Mouse (Mus musculus): ENCODE measurements around the gene Thra. TPM values are rescaled to one million over a fixed set of nuclear protein-coding genes. Genes with fewer than 3 reads are reported as not detected.
A peak's percentile ranks its signal among the peaks of the same experiment; 100 is the strongest.
"Not testable (repeated sequence)": the region's sequence is repeated elsewhere in the genome, so short reads cannot be mapped to it uniquely, and the experiment has no call there.

Gene Thra
- polyA plus RNA-seq, 1 experiment from 2014 or later = 19.2 TPM

DNA sequence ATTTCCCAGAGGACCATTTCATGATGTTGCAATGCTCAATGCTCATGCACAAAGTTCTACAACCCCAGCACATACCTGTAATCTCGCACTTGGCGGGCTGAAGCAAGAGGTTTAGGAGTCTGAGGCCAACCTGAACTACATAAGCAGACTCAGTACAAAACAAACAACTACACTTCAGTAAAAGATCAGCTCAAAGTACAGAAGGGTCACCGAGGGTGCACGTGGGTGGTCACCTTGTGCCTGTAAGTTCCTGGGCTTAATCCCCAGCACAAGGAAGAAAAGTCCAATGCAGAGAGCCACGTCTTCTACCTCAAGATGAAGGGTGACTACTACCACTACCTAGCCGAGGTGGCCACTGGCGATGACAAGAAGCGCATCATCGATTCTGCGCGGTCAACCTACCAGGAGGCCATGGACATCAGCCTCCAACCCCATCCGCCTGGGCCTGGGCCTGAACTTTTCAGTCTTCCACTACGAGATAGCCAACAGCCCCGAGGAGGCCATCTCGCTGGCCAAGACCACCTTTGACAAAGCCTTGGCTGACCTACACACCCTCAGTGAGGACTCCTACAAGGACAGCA is 14.4 kb upstream of the Thra start:
- H3K36me3 ChIP-seq = peaks cover 35% of the 10 kb centered on the region
- no peaks in the 10 kb centered on the region for H3K27me3 ChIP-seq (ENCODE audit: insufficient read depth, poor library complexity, severe bottlenecking)
- no peaks in the 10 kb centered on the region for H3K9me3 ChIP-seq
- peaks cover 20% of the 10 kb centered on the region for H3K4me1 ChIP-seq
- WGBS = 94% methylated on average over 15 of the region's 15 CpGs
- DNase-seq (ENCODE audit: low spot score) = no peak
- no peak overlapping the region for H3K27ac ChIP-seq
- no peak overlapping the region for H3K4me3 ChIP-seq

- H3K9me3 ChIP-seq = no peaks in the 10 kb centered on the region
- DNase-seq (ENCODE audit: low spot score) = peak; percentile 95
- WGBS = under 1% methylated on average over 16 of the region's 16 CpGs
- no peaks in the 10 kb centered on the region for H3K27me3 ChIP-seq (ENCODE audit: insufficient read depth, poor library complexity, severe bottlenecking)
- peaks cover 4% of the 10 kb centered on the region for H3K4me1 ChIP-seq
- H3K27ac ChIP-seq = peak within 1 kb of the TSS; percentile 87
- peak within 1 kb of the TSS; percentile 68 for H3K4me3 ChIP-seq
- H3K36me3 ChIP-seq = peaks cover 32% of the 10 kb centered on the region
Measured at GRCm38 (mm10) chr11:98729119-98729588, 11.3 kb upstream of the Thra start, which contains the start of gene Med24. TSS of gene Med24 (minus strand) at chr11:98729435.

DNA sequence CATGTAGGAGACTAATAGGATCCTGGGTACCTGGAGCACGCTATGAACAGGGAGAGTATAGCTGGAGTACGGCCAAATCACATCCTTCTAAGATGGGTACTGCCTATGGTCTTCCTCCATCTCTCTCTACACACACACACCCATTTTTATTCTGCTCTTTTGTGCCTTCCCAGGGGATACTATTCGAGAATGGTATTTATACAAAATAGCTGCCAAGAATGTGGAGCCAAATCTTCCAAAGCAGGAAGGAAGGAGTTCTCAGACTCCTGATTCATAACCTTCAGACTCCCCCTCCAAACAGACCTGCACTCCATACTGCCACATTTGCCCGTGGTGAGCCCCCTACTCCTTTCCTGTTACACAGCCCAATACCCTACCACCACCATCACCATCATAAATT is 9.7 kb upstream of the Thra start:
- Histone ChIP-seq H3K27ac (no peak overlapping the region), H3K4me1 (peaks cover 4% of the 10 kb centered on the region), H3K9me3 (no peaks in the 10 kb centered on the region), H3K36me3 (peaks cover 21% of the 10 kb centered on the region), H3K27me3 (ENCODE audit: insufficient read depth, poor library complexity, severe bottlenecking) (no peaks in the 10 kb centered on the region), H3K4me3 (no peak overlapping the region)
- DNase-seq (ENCODE audit: low spot score) = no peak
- WGBS = 66% methylated on average over 4 of the region's 4 CpGs

- WGBS = 56% methylated on average over 5 of the region's 5 CpGs
- no peak overlapping the region for H3K4me3 ChIP-seq
- no peaks in the 10 kb centered on the region for H3K9me3 ChIP-seq
- H3K4me1 ChIP-seq = peaks cover 4% of the 10 kb centered on the region
- H3K36me3 ChIP-seq = peaks cover 16% of the 10 kb centered on the region
- no peaks in the 10 kb centered on the region for H3K27me3 ChIP-seq (ENCODE audit: insufficient read depth, poor library complexity, severe bottlenecking)
- no peak for DNase-seq (ENCODE audit: low spot score)
- no peak overlapping the region for H3K27ac ChIP-seq
Measured at GRCm38 (mm10) chr11:98731134-98731533, 9.3 kb upstream of the Thra start.

GRCm38 (mm10) chr11:98734020-98734419 is 6.4 kb upstream of the Thra start:
- H3K9me3 ChIP-seq = no peaks in the 10 kb centered on the region
- DNase-seq (ENCODE audit: low spot score) = no peak
- H3K4me1 ChIP-seq = peaks cover 10% of the 10 kb centered on the region
- no peaks in the 10 kb centered on the region for H3K27me3 ChIP-seq (ENCODE audit: insufficient read depth, poor library complexity, severe bottlenecking)
- 65% methylated on average over 3 of the region's 3 CpGs for WGBS
- H3K27ac ChIP-seq = no peak overlapping the region
- no peaks in the 10 kb centered on the region for H3K36me3 ChIP-seq
- no peak overlapping the region for H3K4me3 ChIP-seq

DNA sequence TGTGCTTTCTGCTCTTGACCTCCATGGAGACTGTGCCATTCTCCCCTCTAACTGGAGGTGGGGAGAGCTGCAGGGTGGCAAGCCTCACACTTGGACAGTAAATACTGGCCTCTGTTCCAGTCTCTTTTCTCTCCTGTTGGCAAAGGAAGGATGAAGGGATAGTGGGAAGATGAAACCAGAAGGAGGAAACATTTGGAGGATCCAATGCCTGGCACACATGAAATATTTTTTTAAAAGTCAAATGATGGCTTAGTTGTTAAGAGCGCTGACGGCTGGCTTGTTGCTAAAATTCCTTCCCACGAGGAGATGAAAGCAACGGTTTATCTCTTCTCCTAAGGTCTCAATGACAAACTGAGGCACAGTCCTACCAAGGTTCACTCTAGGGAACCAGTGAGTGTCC is 5.3 kb upstream of the Thra start:
- no peaks in the 10 kb centered on the region for H3K36me3 ChIP-seq
- no peak overlapping the region for H3K27ac ChIP-seq
- no peaks in the 10 kb centered on the region for H3K9me3 ChIP-seq
- peaks cover 20% of the 10 kb centered on the region for H3K4me1 ChIP-seq
- H3K27me3 ChIP-seq (ENCODE audit: insufficient read depth, poor library complexity, severe bottlenecking) = no peaks in the 10 kb centered on the region
- 92% methylated on average over 4 of the region's 4 CpGs for WGBS
- DNase-seq (ENCODE audit: low spot score) = no peak
- no peak overlapping the region for H3K4me3 ChIP-seq

GRCm38 (mm10) chr11:98736176-98736575 is 4.3 kb upstream of the Thra start:
- Histone ChIP-seq H3K36me3 (no peaks in the 10 kb centered on the region), H3K27ac (no peak overlapping the region), H3K4me1 (peaks cover 30% of the 10 kb centered on the region), H3K4me3 (no peak overlapping the region), H3K9me3 (no peaks in the 10 kb centered on the region), H3K27me3 (ENCODE audit: insufficient read depth, poor library complexity, severe bottlenecking) (no peaks in the 10 kb centered on the region)
- no peak for DNase-seq (ENCODE audit: low spot score)
- WGBS = 93% methylated on average over 1 of the region's 1 CpGs

DNA sequence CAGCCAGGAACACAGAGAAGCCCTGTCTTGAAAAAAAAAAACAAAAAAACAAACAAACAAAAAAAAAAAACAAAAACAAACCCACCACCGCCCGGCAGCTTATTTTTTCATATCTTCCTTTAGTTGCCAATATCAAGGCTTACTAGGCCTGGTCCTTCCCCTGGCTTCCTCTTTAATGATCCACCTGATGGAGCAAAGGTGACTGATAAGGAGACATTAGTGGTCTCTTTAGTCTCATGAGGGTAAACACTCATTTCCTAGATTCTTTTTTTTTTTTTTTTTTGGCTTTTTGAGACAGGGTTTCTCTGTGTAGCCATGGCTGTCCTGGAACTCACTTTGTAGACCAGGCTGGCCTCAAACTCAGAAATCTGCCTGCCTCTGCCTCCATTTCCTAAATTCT is 3.2 kb upstream of the Thra start:
- H3K27me3 ChIP-seq (ENCODE audit: insufficient read depth, poor library complexity, severe bottlenecking); H3K36me3 ChIP-seq; H3K9me3 ChIP-seq; H3K27ac ChIP-seq; H3K4me3 ChIP-seq; DNase-seq (ENCODE audit: low spot score): not testable (repeated sequence)
- H3K4me1 ChIP-seq = peaks cover 41% of the 10 kb centered on the region
- WGBS = 81% methylated on average over 2 of the region's 2 CpGs

- Histone ChIP-seq H3K27me3 (ENCODE audit: insufficient read depth, poor library complexity, severe bottlenecking) (no peaks in the 10 kb centered on the region), H3K4me1 (peaks cover 53% of the 10 kb centered on the region), H3K36me3 (no peaks in the 10 kb centered on the region), H3K4me3 (no peak overlapping the region), H3K9me3 (no peaks in the 10 kb centered on the region), H3K27ac (peak overlapping the region; percentile 67)
- WGBS = 42% methylated on average over 4 of the region's 4 CpGs
- no peak for DNase-seq (ENCODE audit: low spot score)
Measured at GRCm38 (mm10) chr11:98738428-98738911, 2.0 kb upstream of the Thra start.

- H3K9me3 ChIP-seq = no peaks in the 10 kb centered on the region
- H3K27me3 ChIP-seq (ENCODE audit: insufficient read depth, poor library complexity, severe bottlenecking) = no peaks in the 10 kb centered on the region
- peak overlapping the region; percentile 67; the same call in 1 of the 2 replicates for H3K27ac ChIP-seq
- no peak overlapping the region for H3K4me3 ChIP-seq
- WGBS = 50% methylated on average over 9 of the region's 9 CpGs
- H3K36me3 ChIP-seq = no peaks in the 10 kb centered on the region
- no peak for DNase-seq (ENCODE audit: low spot score)
- peaks cover 58% of the 10 kb centered on the region for H3K4me1 ChIP-seq
Measured at GRCm38 (mm10) chr11:98738925-98739324, 1.5 kb upstream of the Thra start.

GRCm38 (mm10) chr11:98740026-98740392 is 429 bp upstream of the Thra start:
- Histone ChIP-seq H3K9me3 (no peaks in the 10 kb centered on the region), H3K4me1 (peaks cover 69% of the 10 kb centered on the region), H3K4me3 (peak overlapping the region; percentile 86), H3K27me3 (ENCODE audit: insufficient read depth, poor library complexity, severe bottlenecking) (no peaks in the 10 kb centered on the region), H3K36me3 (no peaks in the 10 kb centered on the region), H3K27ac (peak overlapping the region; percentile 99)
- WGBS = 12% methylated on average over 8 of the region's 8 CpGs
- no peak for DNase-seq (ENCODE audit: low spot score)

- no peak for DNase-seq (ENCODE audit: low spot score)
- Histone ChIP-seq H3K4me3 (peak overlapping the region; percentile 86), H3K36me3 (no peaks in the 10 kb centered on the region), H3K4me1 (peaks cover 79% of the 10 kb centered on the region), H3K27ac (peak overlapping the region; percentile 99), H3K9me3 (no peaks in the 10 kb centered on the region), H3K27me3 (ENCODE audit: insufficient read depth, poor library complexity, severe bottlenecking) (no peaks in the 10 kb centered on the region)
- under 1% methylated on average over 17 of the region's 17 CpGs for WGBS
Measured at GRCm38 (mm10) chr11:98741051-98741620, 698 bp downstream of the Thra start.

DNA sequence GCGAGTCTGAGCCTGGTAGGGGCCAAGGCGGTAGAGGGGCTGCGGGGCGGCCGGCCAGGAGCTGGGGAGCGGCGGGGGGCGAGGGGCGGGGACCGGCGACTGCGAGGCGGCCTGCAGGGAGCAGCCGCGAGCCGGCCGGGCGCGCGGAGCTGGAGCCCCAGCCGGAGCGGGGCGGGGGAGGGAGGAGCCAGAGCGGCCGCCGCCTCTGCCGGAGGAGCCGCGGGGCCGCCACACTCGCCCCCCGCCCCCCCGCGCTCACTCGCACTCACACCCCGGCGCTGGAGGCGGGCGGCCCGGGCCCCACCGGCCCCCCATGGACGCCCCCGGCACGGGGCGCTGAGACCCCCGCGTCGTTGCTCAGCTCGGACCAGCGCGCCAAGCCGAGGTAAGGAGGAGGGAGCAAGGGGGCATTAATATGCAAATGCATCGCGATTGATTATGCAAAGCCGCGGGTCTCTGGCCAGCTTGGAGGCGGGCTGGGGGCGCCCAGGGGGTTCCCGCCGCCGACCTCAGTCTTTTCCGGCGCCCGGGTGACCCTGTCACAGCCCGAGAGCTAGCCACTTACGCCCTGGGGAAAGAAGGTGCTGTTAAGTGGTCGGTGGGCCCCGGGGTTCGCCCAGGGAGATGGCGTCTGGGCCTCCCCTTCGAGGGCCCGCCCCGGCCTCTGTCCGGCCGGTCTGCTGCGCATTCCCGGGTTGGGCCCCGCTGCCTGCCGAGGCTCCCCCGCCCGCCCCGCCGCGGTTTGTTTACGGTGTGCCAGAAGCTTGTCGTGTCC is 1.4 kb downstream of the Thra start:
- under 1% methylated on average over 82 of the region's 86 CpGs for WGBS
- H3K9me3 ChIP-seq = no peaks in the 10 kb centered on the region
- H3K27me3 ChIP-seq (ENCODE audit: insufficient read depth, poor library complexity, severe bottlenecking) = no peaks in the 10 kb centered on the region
- H3K27ac ChIP-seq = peak overlapping the region; percentile 99
- peaks cover 86% of the 10 kb centered on the region for H3K4me1 ChIP-seq
- peak; percentile 93 for DNase-seq (ENCODE audit: low spot score)
- H3K36me3 ChIP-seq = no peaks in the 10 kb centered on the region
- H3K4me3 ChIP-seq = peak overlapping the region; percentile 86

All from heart, embryonic 10.5 days (tissue).